Mouse (Mus musculus) lung, postnatal 14 days (tissue): Measurements from ENCODE around the gene Myl6b.
A peak's percentile ranks its signal among the peaks of the same experiment; 100 is the strongest.
"Not testable (repeated sequence)": the region's sequence is repeated elsewhere in the genome, so short reads cannot be mapped to it uniquely, and the experiment has no call there.

Source experiments
- DNase-seq: peaks from one replicate; pipeline ENCODE4 v3.0.0; 2021

Myl6b gene

GRCm38 (mm10) chr10:128492633-128493311 is 5.7 kb downstream of the Myl6b start:
- peak; percentile 77 for DNase-seq

DNA sequence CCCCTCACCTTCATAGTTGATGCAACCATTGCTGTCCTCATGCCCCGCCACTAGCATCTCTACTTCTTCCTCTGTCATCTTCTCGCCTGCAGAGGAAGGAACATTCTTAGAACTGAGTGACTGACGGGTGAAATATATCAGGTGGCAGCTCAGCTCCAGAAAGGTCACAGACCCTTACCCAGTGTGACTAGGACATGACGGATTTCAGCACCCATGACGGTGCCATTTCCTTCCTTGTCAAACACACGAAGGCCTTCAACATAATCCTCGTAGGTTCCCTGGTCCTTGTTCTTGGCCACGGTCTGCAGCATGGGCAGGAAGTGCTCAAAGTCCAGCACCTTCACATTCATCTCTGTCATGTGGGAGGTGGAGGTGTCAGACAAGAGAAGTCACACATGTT is 6.4 kb downstream of the Myl6b start:
- not testable (repeated sequence) for DNase-seq

DNA sequence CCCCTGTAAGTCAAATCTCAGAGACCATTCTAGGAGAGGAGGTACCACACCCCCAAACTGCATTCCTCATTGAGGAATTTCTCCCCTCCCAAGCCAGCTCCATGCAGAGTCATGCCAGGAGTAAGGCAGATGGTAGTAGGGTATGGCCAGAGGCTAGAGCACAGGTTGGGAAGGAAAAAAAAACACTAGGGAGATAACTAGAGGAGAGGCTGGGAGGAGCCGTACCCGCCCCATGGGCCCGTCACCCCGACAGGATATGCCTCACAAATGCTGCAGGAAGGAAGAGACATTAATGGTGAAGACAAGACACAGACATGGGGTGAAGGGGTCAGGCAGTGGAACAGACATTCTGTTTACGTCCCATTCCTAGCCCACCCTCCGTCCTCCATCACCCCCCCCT is 7.0 kb downstream of the Myl6b start:
- DNase-seq, result peak; percentile 49

GRCm38 (mm10) chr10:128490912-128491311 is 7.6 kb downstream of the Myl6b start:
- DNase-seq, result no peak

GRCm38 (mm10) chr10:128490232-128490631 is 8.3 kb downstream of the Myl6b start:
- DNase-seq, result no peak

DNA sequence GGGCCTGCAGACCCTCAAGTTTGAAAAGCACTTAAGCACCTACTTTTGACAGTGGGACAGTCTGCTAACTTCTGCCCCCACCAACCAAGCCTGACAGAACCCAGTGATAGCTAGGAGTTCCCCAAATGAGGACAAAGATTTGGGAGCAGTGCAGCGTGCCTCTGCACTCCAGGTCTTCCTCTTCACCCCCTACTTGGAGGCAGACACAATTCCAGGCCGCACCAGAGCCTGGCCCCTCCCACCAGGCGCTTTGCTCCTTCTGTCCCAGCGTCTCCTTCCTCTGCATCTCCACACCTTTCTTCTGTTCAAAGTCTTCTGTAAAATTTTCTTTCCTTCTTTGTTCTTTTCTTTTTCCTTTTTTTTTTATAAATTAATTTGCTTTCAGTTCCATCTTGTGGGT is 8.7 kb downstream of the Myl6b start:
- no peak for DNase-seq

DNA sequence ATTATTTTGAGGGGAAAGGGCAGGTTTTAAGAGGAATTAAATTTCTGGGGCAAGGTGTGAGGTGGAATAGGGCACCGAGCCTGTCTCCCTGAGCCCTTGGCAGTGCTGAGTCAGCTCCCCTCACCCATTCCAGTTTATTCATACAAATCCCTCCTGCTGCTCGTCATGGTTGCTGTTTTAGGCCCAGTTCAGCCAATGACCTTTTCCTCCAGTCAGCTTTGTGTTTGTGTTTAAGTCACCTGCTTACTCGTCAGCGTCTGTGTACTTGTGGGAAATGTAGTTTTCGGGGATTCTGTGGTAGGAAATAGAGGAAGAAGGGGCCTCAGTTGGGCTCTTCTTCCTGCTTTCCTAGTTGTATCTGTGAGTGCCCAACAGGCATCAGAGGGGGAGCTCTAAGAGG is 9.1 kb downstream of the Myl6b start:
- DNase-seq, result no peak

- no peak for DNase-seq
These were observed 9.7 kb downstream of the Myl6b start for GRCm38 (mm10) chr10:128488776-128489175.

DNA sequence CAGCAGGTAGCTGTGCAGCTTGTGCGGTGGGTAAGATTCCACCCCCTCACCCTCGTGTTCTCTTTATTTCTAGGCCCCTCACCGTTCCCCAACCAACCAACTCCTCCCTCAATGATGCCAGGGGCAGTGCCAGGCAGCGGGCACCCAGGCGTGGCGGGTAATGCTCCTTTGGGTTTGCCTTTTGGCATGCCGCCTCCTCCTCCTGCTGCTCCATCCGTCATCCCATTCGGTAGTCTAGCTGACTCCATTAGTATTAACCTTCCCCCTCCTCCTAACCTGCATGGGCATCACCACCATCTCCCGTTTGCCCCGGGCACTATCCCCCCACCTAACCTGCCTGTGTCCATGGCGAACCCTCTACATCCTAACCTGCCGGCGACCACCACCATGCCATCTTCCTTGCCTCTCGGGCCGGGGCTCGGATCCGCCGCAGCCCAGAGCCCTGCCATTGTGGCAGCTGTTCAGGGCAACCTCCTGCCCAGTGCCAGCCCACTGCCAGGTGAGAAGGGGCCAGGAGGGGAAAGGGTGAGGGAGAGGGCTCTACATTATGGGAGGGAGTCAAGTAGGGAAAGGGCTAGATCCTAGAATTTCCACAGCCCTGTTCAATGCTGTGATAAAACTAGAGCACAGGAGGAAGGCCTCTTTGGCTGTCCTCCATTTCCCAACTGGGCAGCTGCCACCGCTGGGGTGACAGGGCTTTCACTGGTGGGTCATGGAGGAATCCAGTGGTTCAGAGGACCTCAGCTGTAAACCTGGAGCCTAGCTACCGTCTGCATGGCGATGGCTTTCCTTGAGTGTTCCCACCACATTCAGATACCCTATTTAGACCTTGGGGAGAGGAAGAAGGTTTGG is 10.4 kb downstream of the Myl6b start:
- DNase-seq, result no peak

DNA sequence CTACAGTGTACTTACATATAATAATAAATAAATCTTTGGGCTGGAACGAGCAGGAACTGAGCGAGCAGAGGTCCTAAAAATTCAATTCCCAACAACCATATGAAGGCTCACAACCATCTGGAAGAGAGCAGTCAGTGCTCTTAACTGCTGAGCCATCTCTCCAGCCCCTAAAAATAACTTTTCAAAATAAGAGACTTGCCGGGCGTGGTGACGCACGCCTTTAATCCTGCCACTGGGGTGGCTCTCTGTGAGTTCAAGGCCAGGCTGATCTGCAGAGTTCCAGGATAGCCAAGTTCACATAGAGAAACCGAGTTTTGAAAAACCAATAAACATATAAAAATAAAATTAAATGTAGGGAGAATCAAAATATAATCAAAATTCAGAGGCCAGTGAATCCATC is 12.1 kb downstream of the Myl6b start:
- no peak for DNase-seq

GRCm38 (mm10) chr10:128474366-128474765 is 24.1 kb downstream of the Myl6b start:
- DNase-seq, result no peak

- no peak for DNase-seq
These were observed 38.2 kb downstream of the Myl6b start for GRCm38 (mm10) chr10:128460270-128460630.

- DNase-seq, result peak; percentile 31
These were observed 38.8 kb downstream of the Myl6b start for GRCm38 (mm10) chr10:128459409-128460269.

DNA sequence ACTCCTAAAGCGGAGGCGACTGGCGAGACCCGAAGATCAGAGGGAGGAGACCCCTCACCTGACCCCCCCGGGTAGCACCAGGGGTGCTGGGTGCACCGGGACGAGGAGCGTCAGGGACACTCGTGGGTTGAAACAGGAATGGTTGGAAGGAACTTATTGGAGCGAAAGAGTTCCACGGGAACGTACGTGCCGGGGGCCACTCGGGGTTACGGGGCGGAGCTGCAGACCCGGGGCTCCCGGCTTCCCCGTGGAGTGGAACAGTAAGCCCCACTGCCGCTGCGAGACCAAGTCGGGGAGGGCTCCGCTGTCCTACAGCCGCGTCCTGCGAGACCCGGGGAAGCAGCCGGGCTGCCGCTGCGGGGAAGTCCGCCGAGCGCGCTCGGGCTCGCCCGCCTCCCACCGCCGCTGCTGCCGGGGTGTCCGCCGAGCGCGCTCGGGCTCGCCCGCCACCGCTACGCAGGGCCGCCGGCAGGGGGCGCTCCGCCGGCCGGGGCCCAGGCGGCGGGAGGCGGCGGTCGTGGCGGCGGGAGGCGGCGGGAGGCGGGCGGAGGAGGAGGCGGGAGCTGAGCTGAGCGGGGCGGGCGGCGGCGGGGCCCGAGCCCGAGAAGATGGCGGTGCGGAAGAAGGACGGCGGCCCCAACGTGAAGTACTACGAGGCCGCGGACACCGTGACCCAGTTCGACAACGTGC is 39.6 kb downstream of the Myl6b start, which contains the start of gene Smarcc2:
TSS of gene Smarcc2 (plus strand) at position 530 of the 690 bp plus-strand sequence.
- peak; percentile 88 for DNase-seq

GRCm38 (mm10) chr10:128458348-128458718 is 40.2 kb downstream of the Myl6b start:
- peak; percentile 95 for DNase-seq

DNA sequence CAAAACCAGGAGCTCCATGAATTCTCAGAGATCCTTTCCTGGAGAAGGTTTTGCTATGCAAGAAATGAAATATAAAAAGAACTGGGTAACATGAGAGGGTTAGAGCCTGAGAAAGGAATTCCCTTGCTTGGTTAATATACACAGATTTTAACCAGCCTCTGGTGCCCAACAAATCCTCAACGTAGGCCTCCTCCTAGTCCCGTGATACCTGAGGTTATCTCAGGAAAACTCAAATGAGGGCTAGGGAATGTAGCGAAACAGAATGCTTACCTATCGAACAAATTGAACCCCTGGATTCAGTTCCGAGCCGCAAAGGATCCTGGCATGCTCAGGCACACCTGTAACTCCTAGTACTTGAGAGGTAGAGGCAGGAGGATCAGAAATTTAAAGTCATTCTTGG is 40.8 kb downstream of the Myl6b start:
- DNase-seq, result no peak

DNA sequence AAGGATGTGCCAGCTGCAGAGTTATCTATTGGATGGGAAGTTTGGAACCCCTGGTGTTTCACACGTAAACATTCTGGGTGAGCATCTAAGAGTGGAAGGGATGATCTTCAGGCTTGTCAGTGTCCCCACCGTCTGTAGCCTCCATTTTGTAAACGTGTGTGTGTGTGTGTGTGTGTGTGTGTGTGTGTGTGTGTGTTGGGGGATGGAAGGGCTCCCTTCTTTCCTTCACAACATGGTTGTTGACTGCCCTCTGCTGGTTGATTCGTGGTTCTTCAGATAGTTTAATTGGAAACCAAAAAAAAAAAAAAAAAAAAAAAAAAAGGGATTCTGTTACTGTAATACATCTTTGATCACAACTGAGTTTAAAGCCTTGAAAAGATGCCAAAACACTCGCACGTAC is 43.2 kb downstream of the Myl6b start:
- peak; percentile 79 for DNase-seq

DNA sequence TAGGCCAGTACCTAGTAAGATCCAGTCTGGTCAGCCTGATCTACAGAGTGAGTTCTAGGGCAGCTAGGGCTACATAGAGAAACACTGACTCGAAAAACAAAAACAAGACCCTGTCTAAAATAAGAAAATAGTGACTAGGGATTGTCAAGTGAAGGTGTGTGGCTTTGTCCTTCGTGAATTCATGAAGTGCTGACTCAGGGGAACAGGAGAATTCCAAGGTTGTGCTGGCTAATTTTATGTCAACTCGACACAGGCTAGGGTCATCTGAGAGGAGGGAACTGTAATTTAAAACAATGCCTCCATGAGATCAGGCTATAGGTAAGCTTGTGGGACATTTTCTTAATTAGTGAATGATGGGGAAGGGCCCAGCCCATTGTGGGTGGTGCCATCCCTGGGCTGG is 44.0 kb downstream of the Myl6b start:
- no peak for DNase-seq

GRCm38 (mm10) chr10:128451014-128451413 is 47.5 kb downstream of the Myl6b start:
- no peak for DNase-seq

GRCm38 (mm10) chr10:128445407-128445806 is 53.1 kb downstream of the Myl6b start:
- no peak for DNase-seq

DNA sequence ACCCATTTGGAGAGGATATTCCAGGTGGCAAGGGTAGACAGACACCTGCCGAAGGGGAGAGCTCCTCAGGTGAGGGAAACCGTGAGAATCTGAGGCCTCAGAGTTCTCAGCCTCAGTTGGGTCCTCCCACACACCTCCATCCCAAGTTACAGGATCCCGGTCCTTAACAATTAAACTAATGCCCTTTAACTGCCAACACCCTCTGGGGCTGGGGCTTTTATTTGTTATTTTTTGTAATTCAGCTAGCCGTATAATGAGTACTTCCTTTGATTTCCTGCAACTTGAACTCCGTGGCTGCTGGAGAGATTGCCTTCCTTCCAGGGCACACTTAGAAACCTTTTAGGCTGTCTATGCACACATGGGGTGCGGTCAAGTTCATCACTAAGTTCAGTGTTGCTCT is 54.1 kb downstream of the Myl6b start:
- DNase-seq, result no peak
